Mouse (Mus musculus): ENCODE data around the gene Fam53a.

Gene Fam53a

GRCm38 (mm10) chr5:33629301-33629987 is at the start of gene Fam53a, which contains the start of gene Gm9903:
Gene Fam53a (minus strand): TSS chr5:33629635.
Gene Gm9903 (plus strand): TSS chr5:33629925.
- CTCF ChIA-PET = interaction anchor here (0.8 to 1.1 kb wide), 2 partner anchors 11 to 39 kb away, joined by 3 read pairs; no protein-coding TSS in a partner anchor

GRCm38 (mm10) chr5:33678244-33678643 is 48.8 kb upstream of the Fam53a start:
- CTCF ChIA-PET = no interaction called here

- CTCF ChIA-PET = no interaction called here
Observed at GRCm38 (mm10) chr5:33675964-33676363, 46.5 kb upstream of the Fam53a start.

- CTCF ChIA-PET = no interaction called here
Observed at GRCm38 (mm10) chr5:33674439-33674838, 45.0 kb upstream of the Fam53a start.

GRCm38 (mm10) chr5:33671659-33672058 is 42.2 kb upstream of the Fam53a start:
- CTCF ChIA-PET = interaction anchor here (0.6 kb wide), 1 partner anchor 747 kb away, joined by 5 read pairs; no protein-coding TSS in a partner anchor

- CTCF ChIA-PET = interaction anchor here (1.0 kb wide), 1 partner anchor 39 kb away, joined by 3 read pairs; the partner anchor contains the start of gene Fam53a
Observed at GRCm38 (mm10) chr5:33668223-33668622, 38.8 kb upstream of the Fam53a start.

GRCm38 (mm10) chr5:33658664-33659050 is 29.2 kb upstream of the Fam53a start:
- CTCF ChIA-PET = no interaction called here

- CTCF ChIA-PET = no interaction called here
Observed at GRCm38 (mm10) chr5:33657787-33658663, 28.6 kb upstream of the Fam53a start, which contains the start of the genes Tacc3 and Tmem129. Gene Tacc3 (plus strand): TSS chr5:33658128. Gene Tmem129 (minus strand): TSS chr5:33658416.

GRCm38 (mm10) chr5:33657251-33657786 is 27.9 kb upstream of the Fam53a start:
- CTCF ChIA-PET = no interaction called here

- CTCF ChIA-PET = no interaction called here
Observed at GRCm38 (mm10) chr5:33656739-33657138, 27.3 kb upstream of the Fam53a start.

- CTCF ChIA-PET = interaction anchor here (0.6 kb wide), 1 partner anchor 15 kb away, joined by 4 read pairs; no protein-coding TSS in a partner anchor
Observed at GRCm38 (mm10) chr5:33655251-33655840, 25.9 kb upstream of the Fam53a start.

- CTCF ChIA-PET = interaction anchor here (0.6 kb wide), 3 partner anchors 16 to 981 kb away, joined by 3 to 5 read pairs (median 4); no protein-coding TSS in a partner anchor
Observed at GRCm38 (mm10) chr5:33654424-33654823, 25.0 kb upstream of the Fam53a start.

GRCm38 (mm10) chr5:33652783-33653173 is 23.3 kb upstream of the Fam53a start:
- CTCF ChIA-PET = no interaction called here

- CTCF ChIA-PET = interaction anchor here (0.8 kb wide), 1 partner anchor 1930 kb away, joined by 5 read pairs; no protein-coding TSS in a partner anchor
Observed at GRCm38 (mm10) chr5:33651921-33652782, 22.7 kb upstream of the Fam53a start, which contains the start of gene Slbp. Gene Slbp (minus strand): TSS chr5:33652574.

GRCm38 (mm10) chr5:33651541-33651920 is 22.1 kb upstream of the Fam53a start:
- CTCF ChIA-PET = interaction anchor here (0.8 kb wide), 1 partner anchor 1931 kb away, joined by 5 read pairs; no protein-coding TSS in a partner anchor

- CTCF ChIA-PET = no interaction called here
Observed at GRCm38 (mm10) chr5:33651017-33651416, 21.6 kb upstream of the Fam53a start.

GRCm38 (mm10) chr5:33640652-33641051 is 11.2 kb upstream of the Fam53a start:
- CTCF ChIA-PET = interaction anchor here (1.0 to 1.1 kb wide), 2 partner anchors 11 to 29 kb away, joined by 3 read pairs; partner anchors contain the start of genes Fam53a and Gm9903

- CTCF ChIA-PET = no interaction called here
Observed at GRCm38 (mm10) chr5:33638826-33639225, 9.4 kb upstream of the Fam53a start.

GRCm38 (mm10) chr5:33637606-33638350 is 8.3 kb upstream of the Fam53a start:
- CTCF ChIA-PET = interaction anchor here (0.6 kb wide), 1 partner anchor 691 kb away, joined by 13 read pairs; no protein-coding TSS in a partner anchor

All from spleen, embryonic (tissue).